ENCODE assay signal across 25 mouse cellular contexts in the genomic region with DNA sequence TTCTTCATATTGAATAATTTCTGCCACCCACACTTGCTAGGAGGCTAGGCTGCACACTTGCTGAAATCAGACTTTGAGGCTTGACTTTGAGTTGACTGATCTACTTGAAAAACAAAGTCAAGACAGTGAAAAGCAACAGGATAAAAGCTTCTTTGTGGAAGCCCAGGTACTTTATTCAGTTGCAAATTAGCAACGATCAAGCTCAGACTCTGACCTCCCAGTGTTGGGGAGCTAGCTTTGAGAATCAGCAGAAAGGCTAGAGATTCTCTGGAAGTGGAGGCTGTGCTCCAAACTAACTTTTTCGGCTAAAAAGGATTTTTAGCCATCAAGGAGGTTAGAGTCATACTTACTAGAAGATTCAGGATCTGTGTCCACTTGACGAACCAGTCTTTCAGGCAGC. TPM values are rescaled to one million over a fixed set of nuclear protein-coding genes. Genes with fewer than 3 reads are reported as not detected.
"Had no signal": no experiment of that assay in that cellular context is flagged by ENCODE, and none has a peak within 500 bp of the region (broad histone marks: within the 10 kb centered on the region; RNA-seq: fewer than 3 reads in every experiment).

No protein-coding gene starts in this region.

RNA-seq across cellular contexts. Expression of gene Vmn1r192, which starts 1.8 kb away (rescaled TPM):
- polyA plus RNA-seq: heart, embryonic 12.5 days; heart, embryonic 13.5 days; heart, embryonic 14.5 days; heart, embryonic 15.5 days; heart, embryonic 16.5 days; heart, postnatal 0 days; hindbrain, embryonic 10.5 days; hindbrain, embryonic 11.5 days; hindbrain, embryonic 12.5 days; hindbrain, embryonic 13.5 days; hindbrain, embryonic 14.5 days; hindbrain, embryonic 15.5 days; hindbrain, embryonic 16.5 days; hindbrain, postnatal 0 days; inflammation-experienced regulatory T-cells, adult 6 months; intestine, embryonic 14.5 days; intestine, embryonic 15.5 days; intestine, embryonic 16.5 days; intestine, postnatal 0 days; kidney, adult 2 months; kidney, embryonic 14.5 days; kidney, embryonic 15.5 days; kidney, embryonic 16.5 days; kidney, postnatal 0 days; large intestine, adult 2 months had no signal

RNA-seq across cellular contexts. Expression of gene Vmn1r191, which starts 9.0 kb away (rescaled TPM):
- polyA plus RNA-seq: heart, embryonic 12.5 days; heart, embryonic 13.5 days; heart, embryonic 14.5 days; heart, embryonic 15.5 days; heart, embryonic 16.5 days; heart, postnatal 0 days; hindbrain, embryonic 10.5 days; hindbrain, embryonic 11.5 days; hindbrain, embryonic 12.5 days; hindbrain, embryonic 13.5 days; hindbrain, embryonic 14.5 days; hindbrain, embryonic 15.5 days; hindbrain, embryonic 16.5 days; hindbrain, postnatal 0 days; intestine, embryonic 14.5 days; intestine, embryonic 15.5 days; intestine, embryonic 16.5 days; intestine, postnatal 0 days; kidney, adult 2 months; kidney, embryonic 14.5 days; kidney, embryonic 15.5 days; kidney, embryonic 16.5 days; kidney, postnatal 0 days; large intestine, adult 2 months had no signal

RNA-seq across cellular contexts. Expression of gene Vmn1r193, which starts 30.2 kb away (rescaled TPM):
- polyA plus RNA-seq: heart, embryonic 12.5 days; heart, embryonic 13.5 days; heart, embryonic 14.5 days; heart, embryonic 15.5 days; heart, embryonic 16.5 days; heart, postnatal 0 days; hindbrain, embryonic 10.5 days; hindbrain, embryonic 11.5 days; hindbrain, embryonic 12.5 days; hindbrain, embryonic 13.5 days; hindbrain, embryonic 14.5 days; hindbrain, embryonic 15.5 days; hindbrain, embryonic 16.5 days; hindbrain, postnatal 0 days; intestine, embryonic 14.5 days; intestine, embryonic 15.5 days; intestine, embryonic 16.5 days; intestine, postnatal 0 days; kidney, adult 2 months; kidney, embryonic 14.5 days; kidney, embryonic 15.5 days; kidney, embryonic 16.5 days; kidney, postnatal 0 days; large intestine, adult 2 months had no signal

RNA-seq across cellular contexts. Expression of gene Vmn1r194, which starts 51.3 kb away (rescaled TPM):
- polyA plus RNA-seq: heart, embryonic 12.5 days; heart, embryonic 13.5 days; heart, embryonic 14.5 days; heart, embryonic 15.5 days; heart, embryonic 16.5 days; heart, postnatal 0 days; hindbrain, embryonic 10.5 days; hindbrain, embryonic 11.5 days; hindbrain, embryonic 12.5 days; hindbrain, embryonic 13.5 days; hindbrain, embryonic 14.5 days; hindbrain, embryonic 15.5 days; hindbrain, embryonic 16.5 days; hindbrain, postnatal 0 days; inflammation-experienced regulatory T-cells, adult 6 months; intestine, embryonic 14.5 days; intestine, embryonic 15.5 days; intestine, embryonic 16.5 days; intestine, postnatal 0 days; kidney, adult 2 months; kidney, embryonic 14.5 days; kidney, embryonic 15.5 days; kidney, embryonic 16.5 days; kidney, postnatal 0 days; large intestine, adult 2 months had no signal
